Mouse (Mus musculus): ENCODE results near the gene Bnc2. TPM values are rescaled to one million over a fixed set of nuclear protein-coding genes. Genes with fewer than 3 reads are reported as not detected.
A peak's percentile ranks its signal among the peaks of the same experiment; 100 is the strongest.

The Bnc2 gene
- polyA plus RNA-seq, 1 experiment from 2014 or later = 22.9 TPM

- H3K4me3 ChIP-seq = no peak overlapping the region
Measured at GRCm38 (mm10) chr4:84329651-84330050, 345.4 kb downstream of the Bnc2 start.

GRCm38 (mm10) chr4:84324371-84324770 lies 350.7 kb downstream of the Bnc2 start:
- Histone ChIP-seq H3K27me3 (no peaks in the 10 kb centered on the region), H3K36me3 (no peaks in the 10 kb centered on the region), H3K4me1 (replicated peaks) (peaks cover 11% of the 10 kb centered on the region), H3K4me3 (no peak overlapping the region), H3K9me3 (no peaks in the 10 kb centered on the region; the same call in 1 of the 2 replicates), H3K27ac (replicated peaks) (no peak overlapping the region), H3K4me2 (no peak overlapping the region), H3K9ac (no peak overlapping the region)
- ATAC-seq (ENCODE audit: low read depth) = no peak
- WGBS = 45% methylated on average over 4 of the region's 4 CpGs

More at GRCm38 (mm10) chr4:84329651-84330050, 345.4 kb downstream of the Bnc2 start:
- H3K27me3 ChIP-seq = no peaks in the 10 kb centered on the region
- H3K36me3 ChIP-seq = no peaks in the 10 kb centered on the region
- no peak overlapping the region for H3K4me2 ChIP-seq
- 50% methylated on average over 5 of the region's 5 CpGs for WGBS
- peaks cover 21% of the 10 kb centered on the region for H3K4me1 ChIP-seq (replicated peaks)
- H3K27ac ChIP-seq (replicated peaks) = no peak overlapping the region
- ATAC-seq (ENCODE audit: low read depth) = no peak
- H3K9me3 ChIP-seq = no peaks in the 10 kb centered on the region
- H3K9ac ChIP-seq = no peak overlapping the region

GRCm38 (mm10) chr4:84321598-84321997 lies 353.5 kb downstream of the Bnc2 start:
- Histone ChIP-seq H3K9ac (no peak overlapping the region), H3K4me2 (no peak overlapping the region), H3K4me1 (replicated peaks) (peaks cover 16% of the 10 kb centered on the region), H3K4me3 (no peak overlapping the region), H3K9me3 (no peaks in the 10 kb centered on the region; the same call in 1 of the 2 replicates), H3K27ac (replicated peaks) (no peak overlapping the region), H3K27me3 (no peaks in the 10 kb centered on the region), H3K36me3 (no peaks in the 10 kb centered on the region)
- ATAC-seq (ENCODE audit: low read depth) = no peak
- WGBS = 74% methylated on average over 2 of the region's 2 CpGs

- ATAC-seq (ENCODE audit: low read depth) = no peak
- no peaks in the 10 kb centered on the region; the same call in 1 of the 2 replicates for H3K9me3 ChIP-seq
- 89% methylated on average over 3 of the region's 3 CpGs for WGBS
- no peak overlapping the region for H3K27ac ChIP-seq (replicated peaks)
- no peak overlapping the region for H3K9ac ChIP-seq
- no peak overlapping the region for H3K4me3 ChIP-seq
- no peaks in the 10 kb centered on the region for H3K27me3 ChIP-seq
- H3K4me2 ChIP-seq = no peak overlapping the region
- H3K4me1 ChIP-seq (replicated peaks) = peaks cover 9% of the 10 kb centered on the region
- H3K36me3 ChIP-seq = no peaks in the 10 kb centered on the region
Measured at GRCm38 (mm10) chr4:84317421-84317820, 357.7 kb downstream of the Bnc2 start.

GRCm38 (mm10) chr4:84311371-84311770 lies 363.7 kb downstream of the Bnc2 start:
- H3K9me3 ChIP-seq = no peaks in the 10 kb centered on the region
- WGBS = 78% methylated on average over 2 of the region's 2 CpGs
- H3K4me1 ChIP-seq (replicated peaks) = peaks cover 22% of the 10 kb centered on the region
- H3K4me3 ChIP-seq = no peak overlapping the region
- no peaks in the 10 kb centered on the region for H3K27me3 ChIP-seq
- no peaks in the 10 kb centered on the region for H3K36me3 ChIP-seq
- H3K9ac ChIP-seq = no peak overlapping the region
- ATAC-seq (ENCODE audit: low read depth) = no peak
- no peak overlapping the region for H3K4me2 ChIP-seq
- H3K27ac ChIP-seq (replicated peaks) = no peak overlapping the region

GRCm38 (mm10) chr4:84310851-84311250 lies 364.2 kb downstream of the Bnc2 start:
- Histone ChIP-seq H3K4me2 (no peak overlapping the region), H3K9me3 (no peaks in the 10 kb centered on the region), H3K4me1 (replicated peaks) (peaks cover 24% of the 10 kb centered on the region), H3K4me3 (no peak overlapping the region), H3K27me3 (no peaks in the 10 kb centered on the region), H3K9ac (no peak overlapping the region), H3K36me3 (no peaks in the 10 kb centered on the region), H3K27ac (replicated peaks) (no peak overlapping the region)
- no peak for ATAC-seq (ENCODE audit: low read depth)
- 88% methylated on average over 3 of the region's 3 CpGs for WGBS

- H3K4me1 ChIP-seq (replicated peaks) = peaks cover 21% of the 10 kb centered on the region
- no peaks in the 10 kb centered on the region for H3K36me3 ChIP-seq
- 0 out of 2 replicates have a peak overlapping the region, but pooled peaks have one; percentile 33 for H3K27ac ChIP-seq (replicated peaks)
- WGBS = 7% methylated on average over 4 of the region's 4 CpGs
- no peak overlapping the region for H3K9ac ChIP-seq
- no peak for ATAC-seq (ENCODE audit: low read depth)
- H3K27me3 ChIP-seq = no peaks in the 10 kb centered on the region
- no peak overlapping the region for H3K4me3 ChIP-seq
- H3K4me2 ChIP-seq = no peak overlapping the region
- H3K9me3 ChIP-seq = no peaks in the 10 kb centered on the region
Measured at GRCm38 (mm10) chr4:84308226-84308862, 366.7 kb downstream of the Bnc2 start.

- H3K9me3 ChIP-seq = no peaks in the 10 kb centered on the region
- peak; percentile 63; the same call in 1 of the 2 replicates for ATAC-seq (ENCODE audit: low read depth)
- WGBS = 63% methylated on average over 9 of the region's 9 CpGs
Measured at GRCm38 (mm10) chr4:84306928-84307606, 368.0 kb downstream of the Bnc2 start.

GRCm38 (mm10) chr4:84302949-84303348 lies 372.1 kb downstream of the Bnc2 start:
- Histone ChIP-seq H3K4me1 (replicated peaks) (peaks cover 14% of the 10 kb centered on the region; the same call in 1 of the 2 replicates), H3K36me3 (no peaks in the 10 kb centered on the region), H3K4me2 (no peak overlapping the region), H3K9me3 (0 out of 2 replicates have a peak, but pooled peaks cover 10% of the 10 kb centered on the region), H3K27me3 (no peaks in the 10 kb centered on the region), H3K9ac (no peak overlapping the region), H3K27ac (replicated peaks) (no peak overlapping the region), H3K4me3 (no peak overlapping the region)
- no peak for ATAC-seq (ENCODE audit: low read depth)
- WGBS = 72% methylated on average over 3 of the region's 3 CpGs

More at GRCm38 (mm10) chr4:84306928-84307606, 368.0 kb downstream of the Bnc2 start:
- H3K36me3 ChIP-seq = no peaks in the 10 kb centered on the region
- peak overlapping the region; percentile 55; the same call in 1 of the 2 replicates for H3K27ac ChIP-seq (replicated peaks)
- H3K9ac ChIP-seq = no peak overlapping the region
- H3K4me2 ChIP-seq = no peak overlapping the region
- H3K4me1 ChIP-seq (replicated peaks) = peaks cover 21% of the 10 kb centered on the region
- H3K27me3 ChIP-seq = no peaks in the 10 kb centered on the region
- no peak overlapping the region for H3K4me3 ChIP-seq

- Histone ChIP-seq H3K4me1 (replicated peaks) (peaks cover 13% of the 10 kb centered on the region), H3K27me3 (no peaks in the 10 kb centered on the region), H3K9me3 (no peaks in the 10 kb centered on the region), H3K36me3 (no peaks in the 10 kb centered on the region), H3K27ac (replicated peaks) (0 out of 2 replicates have a peak overlapping the region, but pooled peaks have one; percentile 13), H3K9ac (no peak overlapping the region), H3K4me3 (no peak overlapping the region), H3K4me2 (no peak overlapping the region)
- WGBS = 14% methylated on average over 5 of the region's 5 CpGs
- ATAC-seq (ENCODE audit: low read depth) = peak; percentile 59; the same call in 1 of the 2 replicates
Measured at GRCm38 (mm10) chr4:84285153-84285552, 389.9 kb downstream of the Bnc2 start.

GRCm38 (mm10) chr4:84282651-84283050 lies 392.4 kb downstream of the Bnc2 start:
- H3K9me3 ChIP-seq = no peaks in the 10 kb centered on the region
- 67% methylated on average over 2 of the region's 2 CpGs for WGBS
- no peaks in the 10 kb centered on the region for H3K36me3 ChIP-seq
- H3K4me2 ChIP-seq = no peak overlapping the region
- peaks cover 13% of the 10 kb centered on the region for H3K4me1 ChIP-seq (replicated peaks)
- no peak for ATAC-seq (ENCODE audit: low read depth)
- no peak overlapping the region for H3K9ac ChIP-seq
- no peak overlapping the region for H3K4me3 ChIP-seq
- no peaks in the 10 kb centered on the region for H3K27me3 ChIP-seq
- no peak overlapping the region for H3K27ac ChIP-seq (replicated peaks)

GRCm38 (mm10) chr4:84278156-84278555 lies 396.9 kb downstream of the Bnc2 start:
- no peaks in the 10 kb centered on the region for H3K9me3 ChIP-seq
- no peak overlapping the region for H3K4me3 ChIP-seq
- no peak overlapping the region for H3K9ac ChIP-seq
- H3K36me3 ChIP-seq = no peaks in the 10 kb centered on the region
- H3K4me1 ChIP-seq (replicated peaks) = no peaks in the 10 kb centered on the region
- no peak overlapping the region for H3K27ac ChIP-seq (replicated peaks)
- H3K4me2 ChIP-seq = no peak overlapping the region
- no peak for ATAC-seq (ENCODE audit: low read depth)
- 84% methylated on average over 6 of the region's 6 CpGs for WGBS
- no peaks in the 10 kb centered on the region for H3K27me3 ChIP-seq
